Mouse (Mus musculus) left cerebral cortex, adult 2 months (tissue): ENCODE data around the gene Nkx6-2. TPM values are rescaled to one million over a fixed set of nuclear protein-coding genes. Genes with fewer than 3 reads are reported as not detected.

Experiments
- DNase-seq, 2 experiments: peaks; one replicate each; pipeline ENCODE4 v3.0.0; 2021 to 2022; ENCODE audit warnings: low spot score in 2 of 2, mixed read lengths in 1 of 2; ENCODE audit errors: extremely low spot score in 1 of 2
- H3K27ac ChIP-seq: fragments of 200-600 bp; 2 replicates; pipeline ENCODE4 v1.8.1; 2022
- H3K4me3 ChIP-seq: fragments of 200-600 bp; 2 replicates; pipeline ENCODE4 v1.8.1; 2022
- CTCF ChIP-seq: fragments of 200-600 bp; IDR thresholded peaks from 2 replicates; pipeline ENCODE4 v1.8.1; 2022; ENCODE audit warnings: antibody characterized with exemption, mild to moderate bottlenecking, moderate library complexity
- intact Hi-C: fragments of 180-260 bp; cut with DNase I; formaldehyde crosslinking; loops from one replicate; pipeline ENCODE4 v1.15.1; 2025
- total RNA-seq, 2 experiments: library from RNA; stranded (reverse); gene quantifications; 2 replicates each; pipeline ENCODE4 v1.2.3; 2021

Gene Nkx6-2
- total RNA-seq, 2 experiments from 2014 or later: 5.2 to 6.5 TPM

GRCm38 (mm10) chr7:139584221-139585175 lies 1.9 kb upstream of the Nkx6-2 start:
- Histone ChIP-seq H3K27ac (no peak overlapping the region), H3K4me3 (no peak overlapping the region)
- TF ChIP-seq CTCF: no peak
- intact Hi-C loops: loop anchor here (5.0 kb wide), 2 partner anchors 92 to 282 kb away; no protein-coding TSS in a partner anchor
- DNase-seq: no peak

- intact Hi-C loops: loop anchor here (5.0 kb wide), 1 partner anchor 281 kb away; no protein-coding TSS in a partner anchor
- no peak for TF ChIP-seq CTCF
- Histone ChIP-seq H3K27ac (no peak overlapping the region), H3K4me3 (no peak overlapping the region)
- no peak for DNase-seq
Observed at GRCm38 (mm10) chr7:139583094-139583737, 619 bp upstream of the Nkx6-2 start.

- no peak overlapping the region for H3K27ac ChIP-seq
- no peak for DNase-seq
- TF ChIP-seq CTCF: no peak
- intact Hi-C loops: loop anchor here (5.0 kb wide), 1 partner anchor 280 kb away; no protein-coding TSS in a partner anchor
- H3K4me3 ChIP-seq: peak overlapping the region; percentile 34
Observed at GRCm38 (mm10) chr7:139581801-139582571, 611 bp downstream of the Nkx6-2 start.

GRCm38 (mm10) chr7:139580851-139581775 lies 1.5 kb downstream of the Nkx6-2 start:
- no peak overlapping the region for H3K27ac ChIP-seq
- TF ChIP-seq CTCF: no peak
- DNase-seq: peak in 1 of 2 experiments; percentile 28
- H3K4me3 ChIP-seq: peak overlapping the region; percentile 34
- intact Hi-C loops: loop anchor here (5.0 kb wide), 1 partner anchor 279 kb away; no protein-coding TSS in a partner anchor

GRCm38 (mm10) chr7:139579261-139579905 lies 3.2 kb downstream of the Nkx6-2 start:
- DNase-seq: no peak
- no peak overlapping the region for H3K4me3 ChIP-seq
- TF ChIP-seq CTCF: no peak
- intact Hi-C loops: no loop called here
- H3K27ac ChIP-seq: no peak overlapping the region

GRCm38 (mm10) chr7:139576064-139576686 lies 6.4 kb downstream of the Nkx6-2 start:
- Histone ChIP-seq H3K27ac (no peak overlapping the region), H3K4me3 (no peak overlapping the region)
- no peak for DNase-seq
- intact Hi-C loops: no loop called here
- TF ChIP-seq CTCF: no peak

GRCm38 (mm10) chr7:139572665-139573064 lies 9.9 kb downstream of the Nkx6-2 start:
- peak overlapping the region; percentile 28; the same call in 1 of the 2 replicates for H3K27ac ChIP-seq

GRCm38 (mm10) chr7:139570788-139571187 lies 11.8 kb downstream of the Nkx6-2 start:
- H3K4me3 ChIP-seq: no peak overlapping the region
- no peak overlapping the region; the same call in 1 of the 2 replicates for H3K27ac ChIP-seq
- intact Hi-C loops: no loop called here
- no peak for TF ChIP-seq CTCF
- DNase-seq: no peak

More at GRCm38 (mm10) chr7:139572665-139573064, 9.9 kb downstream of the Nkx6-2 start:
- DNase-seq: no peak
- no peak overlapping the region for H3K4me3 ChIP-seq
- no peak for TF ChIP-seq CTCF
- intact Hi-C loops: no loop called here

- H3K4me3 ChIP-seq: no peak overlapping the region
- TF ChIP-seq CTCF: no peak
- H3K27ac ChIP-seq: no peak overlapping the region
- intact Hi-C loops: no loop called here
- no peak for DNase-seq
Observed at GRCm38 (mm10) chr7:139566533-139566932, 16.1 kb downstream of the Nkx6-2 start.

- intact Hi-C loops: no loop called here
- no peak for DNase-seq
- no peak for TF ChIP-seq CTCF
- no peak overlapping the region for H3K27ac ChIP-seq
- H3K4me3 ChIP-seq: no peak overlapping the region
Observed at GRCm38 (mm10) chr7:139565998-139566397, 16.6 kb downstream of the Nkx6-2 start.
